Mouse (Mus musculus): ENCODE measurements around the gene Emid1. TPM values are rescaled to one million over a fixed set of nuclear protein-coding genes. Genes with fewer than 3 reads are reported as not detected.

Emid1 gene
- polyA plus RNA-seq, 1 experiment from 2014 or later = 13.1 TPM

GRCm38 (mm10) chr11:5065056-5065821, 86.8 kb downstream of the Emid1 start, which contains the start of gene Gas2l1:
Gene Gas2l1 (minus strand): TSS chr11:5065327.
- H3K4me1 ChIP-seq = peaks cover 47% of the 10 kb centered on the region
- H3K27ac ChIP-seq (replicated peaks) = peak within 1 kb of the TSS; percentile 87
- peak within 1 kb of the TSS; percentile 84 for H3K4me3 ChIP-seq
- H3K9me3 ChIP-seq = no peaks in the 10 kb centered on the region
- H3K27me3 ChIP-seq (replicated peaks; ENCODE audit: low read depth, poor library complexity, severe bottlenecking) = peaks cover 49% of the 10 kb centered on the region
- H3K36me3 ChIP-seq (replicated peaks) = peaks cover 42% of the 10 kb centered on the region
- WGBS = under 1% methylated on average over 50 of the region's 50 CpGs
- peak; percentile 92 for DNase-seq (ENCODE audit: low spot score)

GRCm38 (mm10) chr11:5064282-5065055, 87.6 kb downstream of the Emid1 start:
- no peak for DNase-seq (ENCODE audit: low spot score)
- H3K4me1 ChIP-seq = peaks cover 51% of the 10 kb centered on the region
- no peaks in the 10 kb centered on the region for H3K9me3 ChIP-seq
- peak overlapping the region; percentile 84 for H3K4me3 ChIP-seq
- 17% methylated on average over 38 of the region's 38 CpGs for WGBS
- H3K36me3 ChIP-seq (replicated peaks) = peaks cover 35% of the 10 kb centered on the region
- peak overlapping the region; percentile 87 for H3K27ac ChIP-seq (replicated peaks)
- peaks cover 56% of the 10 kb centered on the region for H3K27me3 ChIP-seq (replicated peaks; ENCODE audit: low read depth, poor library complexity, severe bottlenecking)

GRCm38 (mm10) chr11:5063561-5064281, 88.3 kb downstream of the Emid1 start:
- 50% methylated on average over 31 of the region's 31 CpGs for WGBS
- no peak overlapping the region for H3K27ac ChIP-seq (replicated peaks)
- H3K4me1 ChIP-seq = peaks cover 58% of the 10 kb centered on the region
- peaks cover 28% of the 10 kb centered on the region for H3K36me3 ChIP-seq (replicated peaks)
- peaks cover 64% of the 10 kb centered on the region for H3K27me3 ChIP-seq (replicated peaks; ENCODE audit: low read depth, poor library complexity, severe bottlenecking)
- H3K9me3 ChIP-seq = no peaks in the 10 kb centered on the region
- peak overlapping the region; percentile 84 for H3K4me3 ChIP-seq
- no peak for DNase-seq (ENCODE audit: low spot score)

GRCm38 (mm10) chr11:5062860-5063505, 89.1 kb downstream of the Emid1 start:
- Histone ChIP-seq H3K27ac (replicated peaks) (no peak overlapping the region), H3K4me3 (peak overlapping the region; percentile 84; the same call in 1 of the 2 replicates), H3K27me3 (replicated peaks; ENCODE audit: low read depth, poor library complexity, severe bottlenecking) (peaks cover 71% of the 10 kb centered on the region), H3K36me3 (replicated peaks) (peaks cover 21% of the 10 kb centered on the region), H3K9me3 (no peaks in the 10 kb centered on the region), H3K4me1 (peaks cover 66% of the 10 kb centered on the region)
- WGBS = 63% methylated on average over 13 of the region's 13 CpGs
- DNase-seq (ENCODE audit: low spot score) = no peak

GRCm38 (mm10) chr11:5062326-5062725, 89.7 kb downstream of the Emid1 start:
- DNase-seq (ENCODE audit: low spot score) = no peak
- H3K27ac ChIP-seq (replicated peaks) = no peak overlapping the region; the same call in 1 of the 2 replicates
- 9% methylated on average over 13 of the region's 13 CpGs for WGBS
- peak overlapping the region; percentile 58 for H3K4me3 ChIP-seq
- peaks cover 72% of the 10 kb centered on the region for H3K4me1 ChIP-seq
- peaks cover 78% of the 10 kb centered on the region for H3K27me3 ChIP-seq (replicated peaks; ENCODE audit: low read depth, poor library complexity, severe bottlenecking)
- H3K9me3 ChIP-seq = no peaks in the 10 kb centered on the region
- H3K36me3 ChIP-seq (replicated peaks) = peaks cover 14% of the 10 kb centered on the region

GRCm38 (mm10) chr11:5061413-5062139, 90.5 kb downstream of the Emid1 start:
- peak; percentile 88 for DNase-seq (ENCODE audit: low spot score)
- WGBS = 1% methylated on average over 62 of the region's 62 CpGs
- peaks cover 80% of the 10 kb centered on the region for H3K4me1 ChIP-seq
- H3K36me3 ChIP-seq (replicated peaks) = peaks cover 11% of the 10 kb centered on the region; the same call in 1 of the 2 replicates
- peak overlapping the region; percentile 67 for H3K27ac ChIP-seq (replicated peaks)
- peaks cover 85% of the 10 kb centered on the region for H3K27me3 ChIP-seq (replicated peaks; ENCODE audit: low read depth, poor library complexity, severe bottlenecking)
- peak overlapping the region; percentile 58 for H3K4me3 ChIP-seq
- H3K9me3 ChIP-seq = no peaks in the 10 kb centered on the region

GRCm38 (mm10) chr11:5060756-5061412, 91.2 kb downstream of the Emid1 start:
- H3K4me3 ChIP-seq = peak overlapping the region; percentile 58
- 47% methylated on average over 28 of the region's 28 CpGs for WGBS
- no peaks in the 10 kb centered on the region for H3K9me3 ChIP-seq
- peaks cover 87% of the 10 kb centered on the region for H3K4me1 ChIP-seq
- H3K27ac ChIP-seq (replicated peaks) = peak overlapping the region; percentile 67; the same call in 1 of the 2 replicates
- peaks cover 92% of the 10 kb centered on the region for H3K27me3 ChIP-seq (replicated peaks; ENCODE audit: low read depth, poor library complexity, severe bottlenecking)
- peaks cover 11% of the 10 kb centered on the region; the same call in 1 of the 2 replicates for H3K36me3 ChIP-seq (replicated peaks)
- DNase-seq (ENCODE audit: low spot score) = peak; percentile 51

- Histone ChIP-seq H3K4me1 (peaks cover 90% of the 10 kb centered on the region), H3K27ac (replicated peaks) (no peak overlapping the region), H3K27me3 (replicated peaks; ENCODE audit: low read depth, poor library complexity, severe bottlenecking) (peaks cover 100% of the 10 kb centered on the region), H3K36me3 (replicated peaks) (peaks cover 11% of the 10 kb centered on the region; the same call in 1 of the 2 replicates), H3K9me3 (no peaks in the 10 kb centered on the region), H3K4me3 (peak overlapping the region; percentile 2; the same call in 1 of the 2 replicates)
- DNase-seq (ENCODE audit: low spot score) = peak; percentile 72
- WGBS = 8% methylated on average over 27 of the region's 27 CpGs
Observed at GRCm38 (mm10) chr11:5059704-5060156, 92.3 kb downstream of the Emid1 start.

- H3K9me3 ChIP-seq = no peaks in the 10 kb centered on the region
- peaks cover 11% of the 10 kb centered on the region; the same call in 1 of the 2 replicates for H3K36me3 ChIP-seq (replicated peaks)
- peaks cover 100% of the 10 kb centered on the region for H3K27me3 ChIP-seq (replicated peaks; ENCODE audit: low read depth, poor library complexity, severe bottlenecking)
- peaks cover 86% of the 10 kb centered on the region for H3K4me1 ChIP-seq
- 18% methylated on average over 14 of the region's 14 CpGs for WGBS
- no peak overlapping the region for H3K27ac ChIP-seq (replicated peaks)
- peak overlapping the region; percentile 2; the same call in 1 of the 2 replicates for H3K4me3 ChIP-seq
- peak; percentile 56 for DNase-seq (ENCODE audit: low spot score)
Observed at GRCm38 (mm10) chr11:5059230-5059629, 92.8 kb downstream of the Emid1 start.

GRCm38 (mm10) chr11:5058783-5059182, 93.3 kb downstream of the Emid1 start:
- H3K27ac ChIP-seq (replicated peaks) = no peak overlapping the region
- H3K36me3 ChIP-seq (replicated peaks) = peaks cover 11% of the 10 kb centered on the region; the same call in 1 of the 2 replicates
- H3K4me1 ChIP-seq = peaks cover 83% of the 10 kb centered on the region
- peaks cover 98% of the 10 kb centered on the region for H3K27me3 ChIP-seq (replicated peaks; ENCODE audit: low read depth, poor library complexity, severe bottlenecking)
- 31% methylated on average over 9 of the region's 9 CpGs for WGBS
- H3K9me3 ChIP-seq = no peaks in the 10 kb centered on the region
- no peak for DNase-seq (ENCODE audit: low spot score)
- peak overlapping the region; percentile 62; the same call in 1 of the 2 replicates for H3K4me3 ChIP-seq
